Mouse (Mus musculus) adrenal gland, adult 8-10 months (tissue): ENCODE results near the gene Nr0b2. TPM values are rescaled to one million over a fixed set of nuclear protein-coding genes. Genes with fewer than 3 reads are reported as not detected.
"Not testable (repeated sequence)": the region's sequence is repeated elsewhere in the genome, so short reads cannot be mapped to it uniquely, and the experiment has no call there.

Experiments used
- DNase-seq: peaks from one replicate; pipeline ENCODE4 v3.0.0; 2022
- total RNA-seq, 4 experiments: library from RNA; stranded (reverse); gene quantifications; 2 replicates each; pipeline ENCODE4 v1.2.4; 2022

Nr0b2 gene
- 10 to 100 TPM; 39.6 to 62.0 (median 48.8) TPM for total RNA-seq

- peak; percentile 87 for DNase-seq
Measured at GRCm38 (mm10) chr4:133552768-133553447, at the start of gene Nr0b2. Gene Nr0b2, plus strand, starts transcription at chr4:133553376.

- DNase-seq: no peak
Measured at GRCm38 (mm10) chr4:133504300-133504699, 48.9 kb upstream of the Nr0b2 start.

DNA sequence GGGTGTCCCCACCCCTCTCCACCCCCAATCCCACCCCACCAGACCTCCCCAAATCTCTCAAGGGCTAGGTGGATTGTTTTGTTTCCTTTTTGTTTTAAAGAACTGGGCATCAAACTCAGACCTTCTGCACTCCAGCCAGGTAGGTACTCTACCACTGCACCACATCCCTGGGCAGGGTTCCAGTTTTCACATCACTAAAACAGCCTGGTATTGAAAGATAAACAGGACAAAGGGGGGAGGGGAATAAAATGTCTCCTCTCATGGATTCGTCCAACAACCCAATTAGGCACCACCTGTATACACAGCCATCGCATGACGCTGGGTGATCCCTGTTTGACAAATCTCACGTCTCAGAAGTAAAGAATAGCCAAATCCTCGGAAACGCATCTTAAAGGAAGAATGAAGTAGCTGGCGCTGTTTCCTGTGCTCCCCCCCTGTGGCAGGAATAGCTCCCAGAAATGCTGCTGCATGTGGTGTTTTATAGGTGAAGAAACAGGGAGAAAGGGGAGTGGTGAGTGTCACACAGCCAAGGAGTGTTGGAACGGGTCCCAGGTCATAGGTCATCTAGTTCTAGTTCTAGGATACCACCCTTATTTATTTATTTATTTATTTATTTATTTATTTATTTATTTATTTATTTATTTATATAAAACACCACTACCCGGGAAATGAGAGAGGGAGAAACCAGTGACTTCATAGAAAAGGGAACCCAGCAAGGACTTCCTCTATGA, 48.3 kb upstream of the Nr0b2 start:
- DNase-seq: no peak

DNA sequence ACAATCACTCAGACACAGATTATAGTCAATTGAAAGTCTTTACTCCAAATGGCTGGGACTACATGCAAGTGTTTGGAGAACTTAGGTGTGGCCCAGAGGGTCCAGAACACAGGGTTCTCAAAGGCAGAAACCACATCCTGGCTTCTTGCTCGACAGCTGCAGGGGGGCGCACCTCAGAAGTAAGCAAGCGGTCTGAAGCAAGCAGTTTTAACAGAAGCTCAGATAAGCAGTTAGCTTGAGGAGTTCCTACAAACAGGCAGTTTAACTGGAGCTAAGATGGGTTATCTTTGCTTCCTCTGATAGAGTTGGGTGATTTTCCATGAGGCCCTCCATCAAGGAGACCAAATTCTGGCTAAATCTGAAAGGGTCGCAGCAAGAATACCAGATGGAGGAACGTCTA, 46.6 kb upstream of the Nr0b2 start:
- no peak for DNase-seq

- DNase-seq: no peak
Measured at GRCm38 (mm10) chr4:133508990-133509389, 44.2 kb upstream of the Nr0b2 start.

DNA sequence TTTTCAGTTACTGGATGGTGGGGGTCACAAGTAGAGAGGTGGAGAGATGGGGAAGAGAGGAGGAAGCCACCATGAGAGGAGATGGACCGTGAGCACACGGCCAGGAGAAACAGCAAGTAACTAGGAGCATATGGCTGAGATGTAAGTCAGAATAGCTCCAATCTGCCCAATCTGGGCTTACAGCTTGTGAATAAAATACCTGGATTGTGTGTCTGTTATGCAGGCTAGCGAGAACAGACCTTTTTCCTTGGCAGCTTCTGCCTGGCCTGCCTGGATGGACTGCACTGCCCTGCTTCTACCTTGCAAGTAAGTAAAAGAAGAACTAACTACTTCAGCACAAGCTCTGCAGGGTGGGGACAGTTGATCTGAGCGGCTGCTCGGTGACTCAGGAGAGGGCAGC, 42.1 kb upstream of the Nr0b2 start:
- DNase-seq: no peak

GRCm38 (mm10) chr4:133512511-133512910, 40.7 kb upstream of the Nr0b2 start:
- not testable (repeated sequence) for DNase-seq

DNA sequence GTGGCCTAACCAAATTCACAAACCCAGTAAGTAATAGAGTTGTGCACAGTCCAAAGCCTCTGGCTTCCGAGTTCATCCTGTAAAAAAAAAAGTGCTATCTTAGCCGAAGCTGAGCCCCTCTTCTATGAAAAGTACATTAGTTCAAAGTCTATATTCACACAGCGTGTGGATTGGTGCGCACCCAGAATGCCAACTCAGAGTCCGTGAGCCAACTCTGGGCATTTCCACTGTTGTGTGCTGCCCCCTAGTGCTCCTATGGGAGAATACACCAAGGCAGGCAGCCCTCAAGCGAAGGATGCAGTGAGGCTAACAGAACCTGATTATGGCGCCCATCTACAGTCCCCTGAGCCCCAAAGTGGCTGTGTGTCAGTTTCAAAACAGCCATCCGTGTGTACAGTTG, 40.2 kb upstream of the Nr0b2 start:
- peak; percentile 59 for DNase-seq

GRCm38 (mm10) chr4:133518601-133519368, 34.4 kb upstream of the Nr0b2 start, which contains the start of gene Kdf1:
Gene Kdf1, plus strand, starts transcription at chr4:133518963.
- DNase-seq: no peak

DNA sequence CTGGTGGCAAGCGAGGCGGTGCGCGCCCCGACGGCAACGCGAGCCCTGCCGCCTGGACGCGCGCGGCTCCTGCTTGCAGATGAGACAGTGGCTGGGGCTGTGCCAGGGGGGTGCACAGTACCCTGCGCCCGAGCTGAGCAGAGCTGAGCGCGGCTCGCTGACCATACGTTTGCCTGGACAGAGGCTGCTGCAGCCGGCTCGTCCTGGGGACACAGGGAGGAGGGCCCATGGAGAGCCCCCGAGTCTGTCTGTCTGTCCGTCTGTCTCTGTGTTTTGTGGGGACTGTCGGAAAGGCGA, 33.9 kb upstream of the Nr0b2 start:
- DNase-seq: no peak

DNA sequence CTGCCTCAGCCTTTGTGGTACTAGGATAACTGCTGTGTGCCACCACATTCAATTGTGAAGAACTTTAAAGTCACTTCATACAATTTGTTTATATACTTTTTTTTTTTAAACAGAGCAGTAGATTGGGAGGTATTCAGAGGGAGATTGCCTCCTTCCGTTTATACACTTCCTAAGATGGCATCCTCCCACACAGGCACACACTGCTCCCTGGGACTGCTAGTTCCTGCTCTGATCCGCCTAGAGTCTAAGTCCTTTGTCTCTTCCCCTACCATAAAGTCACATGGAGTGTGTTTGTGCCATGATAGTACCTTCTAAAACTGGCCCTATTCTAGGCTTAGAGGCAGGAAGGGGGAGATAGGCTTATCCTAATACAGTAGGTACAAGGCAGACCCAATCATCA, 31.7 kb upstream of the Nr0b2 start:
- no peak for DNase-seq

DNA sequence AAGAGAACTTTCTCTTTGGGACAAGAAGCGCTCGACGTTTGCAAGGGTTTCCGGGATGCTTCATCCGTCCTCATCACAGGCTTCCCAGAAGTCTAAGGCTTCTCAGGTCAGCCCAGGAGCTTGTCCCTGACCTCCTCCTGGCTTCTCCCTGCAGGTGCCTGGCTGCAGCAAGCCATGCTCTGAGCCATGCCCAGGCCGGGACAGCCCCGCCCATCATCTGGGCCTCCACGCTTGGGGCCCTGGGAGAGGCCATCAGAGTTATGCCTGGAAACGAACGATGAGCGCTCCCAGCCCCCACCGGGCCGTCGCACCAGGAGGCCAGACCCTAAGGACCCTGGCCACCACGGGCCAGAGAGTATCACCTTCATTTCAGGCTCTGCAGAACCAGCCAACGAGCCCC, 25.4 kb upstream of the Nr0b2 start:
- DNase-seq: no peak

GRCm38 (mm10) chr4:133532777-133533176, 20.4 kb upstream of the Nr0b2 start:
- no peak for DNase-seq

GRCm38 (mm10) chr4:133536081-133536480, 17.1 kb upstream of the Nr0b2 start:
- DNase-seq: no peak

DNA sequence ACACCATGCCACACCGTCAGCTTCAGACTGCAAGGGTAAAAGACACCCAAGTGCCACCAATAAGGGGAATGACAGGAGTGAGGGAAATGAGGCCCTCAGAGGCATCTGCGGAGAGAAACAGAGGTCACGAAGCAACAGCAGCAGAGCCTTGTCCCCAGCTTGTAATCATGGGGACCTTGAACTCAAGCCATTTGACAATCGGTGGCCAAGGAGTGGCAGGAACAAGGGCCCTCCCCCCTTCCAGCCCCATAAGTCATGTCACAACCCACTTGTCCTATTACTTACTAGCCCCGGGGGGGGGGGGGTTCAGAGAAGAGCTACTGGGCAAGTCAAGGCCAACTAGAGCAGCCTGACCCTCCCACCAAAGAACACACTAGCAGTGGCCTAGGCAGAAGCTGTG, 16.5 kb upstream of the Nr0b2 start:
- peak; percentile 80 for DNase-seq

DNA sequence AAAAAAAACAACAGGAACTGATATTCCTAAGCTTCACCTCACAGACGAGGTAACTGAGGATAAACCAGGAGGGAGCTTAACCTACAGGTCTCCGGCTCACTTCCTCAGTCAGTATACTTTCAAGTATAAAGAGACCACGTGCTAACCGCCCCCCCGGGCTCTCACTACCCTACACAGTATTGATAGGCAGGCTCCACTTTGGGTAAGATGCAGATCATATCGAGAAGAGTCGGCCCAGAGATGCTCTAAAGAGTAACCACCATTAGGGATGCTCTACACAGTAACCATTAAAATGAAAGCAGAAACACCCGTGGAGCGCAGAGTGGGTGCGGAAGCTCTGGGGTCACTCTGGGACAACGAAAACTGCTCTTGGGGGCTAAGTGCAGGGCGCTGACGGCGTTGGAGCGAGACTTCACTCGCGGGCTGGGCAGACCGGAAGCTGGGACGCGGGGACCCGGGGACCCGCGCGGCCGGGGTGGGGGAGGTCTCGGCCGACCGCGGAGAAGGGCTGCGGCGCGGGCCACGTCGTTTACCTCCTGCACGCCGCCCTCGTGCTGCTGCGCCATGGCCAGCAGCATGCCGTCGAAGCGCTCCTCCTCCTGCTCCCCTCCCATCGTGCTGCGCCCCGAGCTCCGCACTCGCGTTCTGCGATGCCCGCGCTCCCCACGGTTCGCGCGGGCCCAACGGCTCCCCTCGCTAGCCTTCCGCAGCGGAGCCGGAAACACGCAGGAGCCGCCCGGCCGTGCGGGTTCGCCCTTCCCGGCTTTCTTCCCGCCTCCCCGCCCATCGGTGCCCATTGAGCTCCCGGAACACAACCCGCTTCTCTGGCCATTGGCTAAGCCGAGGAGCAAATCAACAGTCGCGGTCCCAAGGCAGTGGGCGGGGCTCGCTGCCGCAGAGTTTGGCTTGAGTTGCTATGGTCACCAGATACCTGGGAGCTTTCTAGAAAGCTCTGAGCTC, 7.6 kb upstream of the Nr0b2 start, which contains the start of gene Nudc:
Gene Nudc (minus strand): TSS at position 725 of the 960 bp plus-strand sequence.
- DNase-seq: peak; percentile 97

DNA sequence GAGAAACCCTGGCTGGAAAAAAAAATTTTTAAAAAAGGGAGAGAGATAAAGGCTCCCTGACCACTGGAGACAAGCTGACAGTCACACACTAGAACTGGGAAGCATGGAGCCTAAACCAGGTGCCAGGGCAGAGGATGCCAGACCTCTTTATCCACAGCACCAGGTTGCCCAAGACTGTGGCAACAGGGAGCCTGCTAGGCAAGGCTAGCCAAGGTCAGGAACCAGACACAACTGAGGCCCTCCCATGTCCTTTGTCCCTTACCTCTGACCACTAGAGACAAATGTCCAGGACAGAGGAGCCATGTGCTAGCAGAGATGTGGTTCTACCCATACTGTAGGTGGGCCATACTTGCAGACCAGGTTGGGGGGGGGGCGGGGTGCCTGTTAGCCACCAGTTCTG, 1.1 kb upstream of the Nr0b2 start:
- DNase-seq: no peak

GRCm38 (mm10) chr4:133553448-133554330, 513 bp downstream of the Nr0b2 start:
- DNase-seq: peak; percentile 52

GRCm38 (mm10) chr4:133557041-133557717, 4.0 kb downstream of the Nr0b2 start:
- no peak for DNase-seq

GRCm38 (mm10) chr4:133559846-133560245, 6.7 kb downstream of the Nr0b2 start:
- DNase-seq: no peak

- DNase-seq: no peak
Measured at GRCm38 (mm10) chr4:133561622-133562021, 8.4 kb downstream of the Nr0b2 start.
